Mouse (Mus musculus): Measurements from ENCODE around the gene Cep112. TPM values are rescaled to one million over a fixed set of nuclear protein-coding genes. Genes with fewer than 3 reads are reported as not detected.

Cep112 gene
- polyA plus RNA-seq, 1 experiment, result 17.0 TPM

DNA sequence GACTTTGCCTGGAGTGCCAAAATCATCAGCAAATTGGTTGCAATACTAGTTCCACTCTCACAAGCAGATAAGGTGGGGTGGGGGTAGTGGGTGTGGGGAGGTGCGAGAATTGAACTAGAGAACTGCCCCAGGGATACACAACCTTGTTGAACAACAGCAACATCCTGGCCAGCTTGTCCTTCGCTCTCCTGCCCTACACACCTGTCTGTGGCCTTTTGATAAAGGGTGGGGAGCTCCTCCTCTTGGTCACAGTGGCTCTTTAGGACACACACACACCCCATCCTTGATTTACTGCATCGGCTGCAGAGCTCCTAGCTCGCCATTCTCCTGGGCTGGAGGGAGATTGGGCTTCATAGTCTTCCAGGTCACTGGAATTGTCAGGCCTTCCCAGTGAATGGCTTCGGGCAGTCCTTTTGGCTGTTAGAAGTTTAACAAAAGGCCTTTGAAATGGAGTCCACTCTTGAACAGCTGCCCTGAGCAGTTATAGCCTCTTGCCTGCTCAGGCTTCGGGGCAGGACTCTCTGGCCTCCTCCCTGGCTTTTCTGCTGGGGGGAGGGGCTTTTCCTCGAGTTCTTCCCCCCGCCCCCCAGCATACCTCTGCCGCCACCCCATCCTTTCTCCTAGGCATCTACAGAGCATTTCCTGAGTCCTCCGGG, 469.0 kb downstream of the Cep112 start:
- H3K4me3 ChIP-seq (ENCODE audit: low read depth, low read length), result no peak overlapping the region

DNA sequence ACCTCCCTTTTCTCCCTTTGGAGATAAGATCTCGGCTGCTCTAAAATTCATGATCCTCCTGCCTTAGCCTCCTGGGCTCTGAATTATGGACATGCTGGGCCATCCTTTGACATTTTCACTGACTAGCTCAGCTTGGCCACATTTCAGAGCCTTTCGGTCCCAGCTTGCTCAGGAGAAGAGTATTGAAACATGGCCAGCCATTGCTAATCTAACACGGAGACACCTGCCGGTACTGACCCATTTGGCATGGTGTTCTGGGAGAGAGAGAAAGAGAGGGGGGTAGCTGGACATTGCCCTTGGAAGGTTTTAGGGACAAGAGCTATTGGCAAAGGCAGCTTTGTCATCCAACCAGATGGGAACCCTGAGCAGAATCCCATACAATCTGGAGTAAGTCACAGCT, 472.0 kb downstream of the Cep112 start:
- Histone ChIP-seq H3K9me3 (replicated peaks; ENCODE audit: control insufficient read depth, insufficient read depth, low read length, poor library complexity, severe bottlenecking) (no peaks in the 10 kb centered on the region), H3K27me3 (ENCODE audit: control insufficient read depth, insufficient read depth, low read length, poor library complexity, severe bottlenecking) (no peaks in the 10 kb centered on the region), H3K4me3 (ENCODE audit: low read depth, low read length) (no peak overlapping the region), H3K9ac (ENCODE audit: low read depth, poor library complexity, severe bottlenecking) (no peak overlapping the region), H3K4me1 (ENCODE audit: control insufficient read depth, insufficient read depth, low read length) (peaks cover 5% of the 10 kb centered on the region), H3K36me3 (ENCODE audit: control insufficient read depth, insufficient read depth, low read length, poor library complexity, severe bottlenecking) (no peaks in the 10 kb centered on the region), H3K27ac (ENCODE audit: insufficient read depth, low read length) (no peak overlapping the region)
- TF ChIP-seq CTCF (IDR thresholded peaks at IDR 0.05; ENCODE audit: low read depth, low read length) (no peak), POLR2A (IDR thresholded peaks at IDR 0.05; ENCODE audit: insufficient read depth, low read length) (no peak), EP300 (IDR thresholded peaks at IDR 0.05; ENCODE audit: insufficient read depth, low read depth, low read length) (no peak)

More for the DNA sequence above, 469.0 kb downstream of the Cep112 start:
- Histone ChIP-seq H3K27ac (ENCODE audit: insufficient read depth, low read length) (no peak overlapping the region), H3K36me3 (ENCODE audit: control insufficient read depth, insufficient read depth, low read length, poor library complexity, severe bottlenecking) (no peaks in the 10 kb centered on the region), H3K9ac (ENCODE audit: low read depth, poor library complexity, severe bottlenecking) (no peak overlapping the region), H3K9me3 (replicated peaks; ENCODE audit: control insufficient read depth, insufficient read depth, low read length, poor library complexity, severe bottlenecking) (no peaks in the 10 kb centered on the region), H3K27me3 (ENCODE audit: control insufficient read depth, insufficient read depth, low read length, poor library complexity, severe bottlenecking) (no peaks in the 10 kb centered on the region), H3K4me1 (ENCODE audit: control insufficient read depth, insufficient read depth, low read length) (peaks cover 5% of the 10 kb centered on the region)
- TF ChIP-seq POLR2A (IDR thresholded peaks at IDR 0.05; ENCODE audit: insufficient read depth, low read length) (no peak), CTCF (IDR thresholded peaks at IDR 0.05; ENCODE audit: low read depth, low read length) (no peak), EP300 (IDR thresholded peaks at IDR 0.05; ENCODE audit: insufficient read depth, low read depth, low read length) (no peak)

DNA sequence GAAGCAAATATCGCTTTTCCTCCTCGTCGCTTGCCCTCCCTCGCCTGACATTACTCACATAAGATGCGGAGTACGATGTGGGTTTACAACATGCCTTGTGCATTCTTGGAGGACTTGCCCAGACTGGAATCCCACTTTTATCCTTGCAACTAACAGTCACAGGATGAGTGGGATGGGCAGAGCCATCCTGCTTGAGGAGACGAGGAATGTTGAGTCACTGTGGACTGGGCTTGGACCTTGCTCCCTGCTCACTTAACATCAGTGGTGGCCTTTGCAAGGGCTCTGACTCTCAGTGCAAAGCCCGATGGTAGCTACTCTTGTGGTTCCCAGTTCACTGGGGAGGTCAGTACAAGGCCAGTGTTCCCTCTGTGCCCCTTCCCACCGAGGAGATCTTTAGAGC, 473.1 kb downstream of the Cep112 start:
- no peak for TF ChIP-seq POLR2A (IDR thresholded peaks at IDR 0.05; ENCODE audit: insufficient read depth, low read length)
- no peak for TF ChIP-seq EP300 (IDR thresholded peaks at IDR 0.05; ENCODE audit: insufficient read depth, low read depth, low read length)
- TF ChIP-seq CTCF (IDR thresholded peaks at IDR 0.05; ENCODE audit: low read depth, low read length), result no peak
- H3K4me3 ChIP-seq (ENCODE audit: low read depth, low read length), result no peak overlapping the region
- H3K27ac ChIP-seq (ENCODE audit: insufficient read depth, low read length), result no peak overlapping the region
- peaks cover 5% of the 10 kb centered on the region for H3K4me1 ChIP-seq (ENCODE audit: control insufficient read depth, insufficient read depth, low read length)
- no peaks in the 10 kb centered on the region for H3K27me3 ChIP-seq (ENCODE audit: control insufficient read depth, insufficient read depth, low read length, poor library complexity, severe bottlenecking)
- H3K9me3 ChIP-seq (replicated peaks; ENCODE audit: control insufficient read depth, insufficient read depth, low read length, poor library complexity, severe bottlenecking), result no peaks in the 10 kb centered on the region
- no peaks in the 10 kb centered on the region for H3K36me3 ChIP-seq (ENCODE audit: control insufficient read depth, insufficient read depth, low read length, poor library complexity, severe bottlenecking)
- no peak overlapping the region for H3K9ac ChIP-seq (ENCODE audit: low read depth, poor library complexity, severe bottlenecking)

DNA sequence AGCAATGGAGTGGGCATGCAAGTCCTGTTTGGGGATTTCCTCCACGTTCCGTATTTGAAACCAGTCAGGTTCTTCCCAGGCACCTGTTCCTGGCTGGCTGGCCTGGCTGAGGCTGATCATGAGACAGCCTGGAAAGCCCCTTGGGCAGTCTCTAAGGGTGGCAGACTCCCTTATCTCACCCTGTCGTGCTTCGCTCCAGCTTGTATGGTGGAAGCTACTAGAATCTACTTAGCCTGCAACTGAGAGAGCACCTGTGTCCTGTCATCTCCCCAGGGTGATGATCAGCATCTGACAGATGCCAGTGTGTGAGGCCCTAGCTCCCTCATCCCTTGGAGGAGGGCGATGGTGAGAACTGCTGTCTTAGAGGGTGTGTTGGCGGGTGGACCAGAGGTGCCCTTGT, 473.5 kb downstream of the Cep112 start:
- Histone ChIP-seq H3K27me3 (ENCODE audit: control insufficient read depth, insufficient read depth, low read length, poor library complexity, severe bottlenecking) (no peaks in the 10 kb centered on the region), H3K4me3 (ENCODE audit: low read depth, low read length) (no peak overlapping the region), H3K4me1 (ENCODE audit: control insufficient read depth, insufficient read depth, low read length) (peaks cover 2% of the 10 kb centered on the region), H3K27ac (ENCODE audit: insufficient read depth, low read length) (no peak overlapping the region), H3K9ac (ENCODE audit: low read depth, poor library complexity, severe bottlenecking) (no peak overlapping the region), H3K9me3 (replicated peaks; ENCODE audit: control insufficient read depth, insufficient read depth, low read length, poor library complexity, severe bottlenecking) (no peaks in the 10 kb centered on the region), H3K36me3 (ENCODE audit: control insufficient read depth, insufficient read depth, low read length, poor library complexity, severe bottlenecking) (no peaks in the 10 kb centered on the region)
- TF ChIP-seq EP300 (IDR thresholded peaks at IDR 0.05; ENCODE audit: insufficient read depth, low read depth, low read length), result no peak
- no peak for TF ChIP-seq POLR2A (IDR thresholded peaks at IDR 0.05; ENCODE audit: insufficient read depth, low read length)
- no peak for TF ChIP-seq CTCF (IDR thresholded peaks at IDR 0.05; ENCODE audit: low read depth, low read length)

DNA sequence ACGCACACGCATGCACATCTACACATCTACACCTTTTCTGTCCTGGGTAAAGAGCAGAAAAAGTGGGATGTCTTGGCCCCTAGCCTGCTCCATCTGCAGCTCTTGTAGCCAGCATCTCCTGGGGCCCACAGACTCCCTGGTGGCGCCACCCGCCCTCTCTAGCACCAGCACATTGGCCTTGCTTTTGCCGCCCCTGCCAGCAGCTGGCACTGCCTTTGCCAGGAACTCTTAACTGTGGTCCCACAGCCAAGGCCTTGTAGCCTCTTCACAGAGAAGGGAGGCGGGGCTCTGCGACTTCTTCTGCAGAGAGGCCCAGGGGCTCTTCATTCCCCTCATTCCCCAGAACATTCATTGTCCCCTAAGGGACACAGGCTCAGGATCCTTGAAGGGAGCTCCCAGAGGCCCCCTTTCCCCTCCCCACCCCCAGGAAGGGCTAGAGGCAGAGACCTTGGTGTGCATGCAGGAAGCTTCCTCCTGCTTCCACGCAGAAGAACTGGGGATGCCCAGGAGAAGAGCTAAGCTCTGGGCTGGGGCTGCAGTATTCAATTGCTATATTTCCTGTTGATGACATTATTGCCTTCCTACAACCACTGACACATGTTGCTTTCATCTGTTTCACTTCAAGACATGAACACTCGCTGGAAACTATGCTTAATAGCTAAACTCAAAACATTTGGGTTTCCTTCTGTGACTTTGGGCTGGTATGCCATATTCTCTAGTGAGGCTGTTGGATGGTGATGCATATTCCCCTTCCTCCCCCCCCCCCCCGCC, 475.9 kb downstream of the Cep112 start:
- no peak for TF ChIP-seq CTCF (IDR thresholded peaks at IDR 0.05; ENCODE audit: low read depth, low read length)
- TF ChIP-seq POLR2A (IDR thresholded peaks at IDR 0.05; ENCODE audit: insufficient read depth, low read length), result no peak
- no peak for TF ChIP-seq EP300 (IDR thresholded peaks at IDR 0.05; ENCODE audit: insufficient read depth, low read depth, low read length)
- Histone ChIP-seq H3K27ac (ENCODE audit: insufficient read depth, low read length) (no peak overlapping the region), H3K4me1 (ENCODE audit: control insufficient read depth, insufficient read depth, low read length) (no peaks in the 10 kb centered on the region), H3K9ac (ENCODE audit: low read depth, poor library complexity, severe bottlenecking) (no peak overlapping the region), H3K4me3 (ENCODE audit: low read depth, low read length) (no peak overlapping the region), H3K36me3 (ENCODE audit: control insufficient read depth, insufficient read depth, low read length, poor library complexity, severe bottlenecking) (no peaks in the 10 kb centered on the region), H3K9me3 (replicated peaks; ENCODE audit: control insufficient read depth, insufficient read depth, low read length, poor library complexity, severe bottlenecking) (no peaks in the 10 kb centered on the region), H3K27me3 (ENCODE audit: control insufficient read depth, insufficient read depth, low read length, poor library complexity, severe bottlenecking) (no peaks in the 10 kb centered on the region)

DNA sequence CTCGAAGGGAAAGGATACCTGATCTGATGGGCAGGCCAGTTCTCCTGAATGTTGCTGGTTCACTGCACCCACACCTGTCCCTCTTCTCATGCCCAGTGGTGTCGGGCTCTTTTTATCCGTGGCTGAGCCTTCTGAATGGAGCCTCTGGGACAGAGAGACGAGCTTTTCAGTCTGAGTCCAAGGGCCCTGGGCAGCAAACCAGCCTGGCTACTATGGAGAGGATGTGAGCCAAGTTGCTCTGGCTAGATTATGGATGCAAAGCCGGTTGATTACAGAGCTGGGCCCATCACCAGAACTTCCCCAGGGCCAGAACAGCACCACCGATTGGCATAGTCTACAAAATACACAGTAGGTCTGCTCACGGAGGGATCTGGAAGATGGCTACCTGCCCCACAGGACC, 476.7 kb downstream of the Cep112 start:
- H3K27me3 ChIP-seq (ENCODE audit: control insufficient read depth, insufficient read depth, low read length, poor library complexity, severe bottlenecking), result no peaks in the 10 kb centered on the region
- H3K36me3 ChIP-seq (ENCODE audit: control insufficient read depth, insufficient read depth, low read length, poor library complexity, severe bottlenecking), result no peaks in the 10 kb centered on the region
- no peak for TF ChIP-seq EP300 (IDR thresholded peaks at IDR 0.05; ENCODE audit: insufficient read depth, low read depth, low read length)
- TF ChIP-seq CTCF (IDR thresholded peaks at IDR 0.05; ENCODE audit: low read depth, low read length), result no peak
- TF ChIP-seq POLR2A (IDR thresholded peaks at IDR 0.05; ENCODE audit: insufficient read depth, low read length), result no peak
- H3K9me3 ChIP-seq (replicated peaks; ENCODE audit: control insufficient read depth, insufficient read depth, low read length, poor library complexity, severe bottlenecking), result no peaks in the 10 kb centered on the region
- no peak overlapping the region for H3K4me3 ChIP-seq (ENCODE audit: low read depth, low read length)
- no peaks in the 10 kb centered on the region for H3K4me1 ChIP-seq (ENCODE audit: control insufficient read depth, insufficient read depth, low read length)
- no peak overlapping the region for H3K9ac ChIP-seq (ENCODE audit: low read depth, poor library complexity, severe bottlenecking)
- H3K27ac ChIP-seq (ENCODE audit: insufficient read depth, low read length), result no peak overlapping the region

Measured in ES-Bruce4 (cell line).